29 mouse cellular contexts compared by ENCODE assay signal in genomic region chr17:45487216-45487615, GRCm38 (mm10). TPM values are rescaled to one million over a fixed set of nuclear protein-coding genes. Genes with fewer than 3 reads are reported as not detected.
DNase-seq lines count a peak whose midpoint lies in the region; ATAC-seq and TF ChIP-seq lines count a peak whose summit lies in the region.
"Had no signal": no experiment of that assay in that cellular context is flagged by ENCODE, and none has a peak within 500 bp of the region (broad histone marks: within the 10 kb centered on the region; RNA-seq: fewer than 3 reads in every experiment).

No protein-coding gene starts in this region.

- H3K9ac ChIP-seq in MEL (ENCODE audit: control insufficient read depth, low read depth, low read length, poor library complexity, severe bottlenecking) = no peak overlapping the region
- no peak overlapping the region for H3K9ac ChIP-seq in hindbrain, postnatal 0 days (replicated peaks; ENCODE audit: low read length)
- H3K9ac ChIP-seq: embryonic facial prominence, embryonic 13.5 days; forebrain, embryonic 12.5 days; heart, embryonic 15.5 days; limb, embryonic 15.5 days; liver, embryonic 15.5 days; midbrain, embryonic 12.5 days had no signal

- H3K27me3 ChIP-seq in MEL (ENCODE audit: control insufficient read depth in 1 of 2, insufficient read depth in 2 of 2, low read length in 2 of 2) (peaks cover 9 to 12% of the 10 kb centered on the region in 2 experiments), myocyte (ENCODE audit: control insufficient read depth, insufficient read depth, insufficient read length) (peaks cover 5% of the 10 kb centered on the region)
- H3K27me3 ChIP-seq in cerebellum, adult 2 months (ENCODE audit: control insufficient read depth, insufficient read depth, low read length) = no peaks in the 10 kb centered on the region
- no peaks in the 10 kb centered on the region for H3K27me3 ChIP-seq in hindbrain, postnatal 0 days (ENCODE audit: insufficient read depth, low read length)
- H3K27me3 ChIP-seq: embryonic facial prominence, embryonic 13.5 days; limb, embryonic 15.5 days had no signal

- ATAC-seq in hindbrain, postnatal 0 days = no peak
- ATAC-seq: hindbrain, embryonic 16.5 days; intestine, postnatal 0 days; lung, postnatal 0 days had no signal

- no peak for TF ChIP-seq EP300 in MEL (IDR thresholded peaks at IDR 0.05; ENCODE audit: low read depth in 1 of 2, low read length in 2 of 2)

- no peak for TF ChIP-seq RAD21 in MEL (IDR thresholded peaks at IDR 0.05; ENCODE audit: low read depth, low read length)

- DNase-seq in ES-CJ7 (ENCODE audit: low read depth, low spot score) = peak; percentile 65
- peak; percentile 34 for DNase-seq in MEL (ENCODE audit: low read depth, low spot score)
- peak; percentile 79 for DNase-seq in thymus, postnatal 25 days
- no peak for DNase-seq in cerebellum, adult 2 months
- DNase-seq in lung, postnatal 14 days = no peak
- no peak for DNase-seq in hindbrain, postnatal 0 days (ENCODE audit: low spot score)
- DNase-seq: adrenal gland, postnatal 36 days; cerebellum, postnatal 10 days; kidney, postnatal 4 days; left cerebral cortex, postnatal 4 days had no signal

- no peaks in the 10 kb centered on the region for H3K9me3 ChIP-seq in MEL (replicated peaks; ENCODE audit: insufficient read depth, low read length)
- no peaks in the 10 kb centered on the region for H3K9me3 ChIP-seq in hindbrain, postnatal 0 days (ENCODE audit: low read length)
- H3K9me3 ChIP-seq: embryonic facial prominence, embryonic 13.5 days; forebrain, embryonic 12.5 days; heart, embryonic 15.5 days; hindbrain, embryonic 10.5 days; limb, embryonic 15.5 days; liver, embryonic 15.5 days; midbrain, embryonic 12.5 days had no signal

- H3K36me3 ChIP-seq in MEL (ENCODE audit: control insufficient read depth in 1 of 2, insufficient read depth in 2 of 2, low read length in 2 of 2) = no peaks in the 10 kb centered on the region
- no peaks in the 10 kb centered on the region for H3K36me3 ChIP-seq in myocyte (ENCODE audit: control insufficient read depth, insufficient read depth)
- no peaks in the 10 kb centered on the region for H3K36me3 ChIP-seq in hindbrain, postnatal 0 days (ENCODE audit: insufficient read depth, low read length)
- H3K36me3 ChIP-seq: embryonic facial prominence, embryonic 13.5 days; forebrain, embryonic 12.5 days; heart, embryonic 15.5 days; hindbrain, embryonic 10.5 days; limb, embryonic 15.5 days; liver, embryonic 15.5 days; midbrain, embryonic 12.5 days had no signal

- WGBS in cerebellum, adult 2 months = 19% methylated on average over 5 of the region's 5 CpGs
- 14% methylated on average over 5 of the region's 5 CpGs for WGBS in hindbrain, postnatal 0 days

- TF ChIP-seq POLR2A in MEL (IDR thresholded peaks at IDR 0.05; ENCODE audit: control insufficient read depth in 1 of 2, insufficient read depth in 1 of 2, low read depth in 1 of 2, low read length in 2 of 2, poor library complexity in 1 of 2) (no peak), myocyte (IDR thresholded peaks at IDR 0.05; ENCODE audit: insufficient read length, low read depth) (no peak)
- TF ChIP-seq POLR2A in cerebellum, adult 2 months (IDR thresholded peaks at IDR 0.05; ENCODE audit: borderline replicate concordance, insufficient read depth, low read length) = no peak

- H3K4me1 ChIP-seq in MEL (ENCODE audit: control insufficient read depth in 1 of 2, insufficient read depth in 2 of 2, low read length in 2 of 2) = no peaks in the 10 kb centered on the region
- no peaks in the 10 kb centered on the region for H3K4me1 ChIP-seq in cerebellum, adult 2 months (ENCODE audit: control insufficient read depth, insufficient read depth, low read length)
- H3K4me1 ChIP-seq in hindbrain, postnatal 0 days (ENCODE audit: insufficient read depth, low read length) = no peaks in the 10 kb centered on the region
- H3K4me1 ChIP-seq: embryonic facial prominence, embryonic 13.5 days; forebrain, embryonic 12.5 days; hindbrain, embryonic 10.5 days; limb, embryonic 15.5 days; liver, embryonic 15.5 days; midbrain, embryonic 12.5 days had no signal

- H3K4me2 ChIP-seq in myocyte (ENCODE audit: low read depth) = no peak overlapping the region
- no peak overlapping the region for H3K4me2 ChIP-seq in hindbrain, postnatal 0 days (ENCODE audit: low read depth, low read length)
- H3K4me2 ChIP-seq: embryonic facial prominence, embryonic 13.5 days; forebrain, embryonic 12.5 days; heart, embryonic 15.5 days; limb, embryonic 15.5 days; liver, embryonic 15.5 days; midbrain, embryonic 12.5 days had no signal

- H3K4me3 ChIP-seq in MEL (ENCODE audit: control insufficient read depth in 1 of 2, insufficient read depth in 1 of 2, low read depth in 2 of 2, low read length in 2 of 2) = no peak overlapping the region
- no peak overlapping the region for H3K4me3 ChIP-seq in myocyte
- H3K4me3 ChIP-seq in cerebellum, adult 2 months (replicated peaks; ENCODE audit: insufficient read depth, low read depth, low read length) = no peak overlapping the region
- no peak overlapping the region for H3K4me3 ChIP-seq in hindbrain, postnatal 0 days (ENCODE audit: low read length)
- H3K4me3 ChIP-seq: embryonic facial prominence, embryonic 13.5 days; erythroblast, embryonic 14.5 days; forebrain, embryonic 12.5 days; heart, embryonic 15.5 days; hindbrain, embryonic 10.5 days; limb, embryonic 15.5 days; liver, embryonic 15.5 days; midbrain, embryonic 12.5 days had no signal

- TF ChIP-seq CTCF in MEL (IDR thresholded peaks at IDR 0.05 in 2 of 3, conservative IDR thresholded peaks at IDR 0.05 in 1 of 3; ENCODE audit: control insufficient read depth in 1 of 3, insufficient read depth in 1 of 3, low read depth in 2 of 3, low read length in 3 of 3, poor library complexity in 1 of 3, severe bottlenecking in 1 of 3) = no peak
- no peak for TF ChIP-seq CTCF in cerebellum, adult 2 months (IDR thresholded peaks at IDR 0.05; ENCODE audit: borderline replicate concordance, insufficient read depth, low read depth, low read length)
- TF ChIP-seq CTCF in hindbrain, postnatal 0 days (IDR thresholded peaks at IDR 0.05; ENCODE audit: low read depth) = no peak

- H3ac ChIP-seq in myocyte (ENCODE audit: control insufficient read depth, insufficient read length) = no peak overlapping the region

- H3K27ac ChIP-seq in MEL (ENCODE audit: control insufficient read depth, low read depth, low read length) = no peak overlapping the region
- no peak overlapping the region for H3K27ac ChIP-seq in cerebellum, adult 2 months (ENCODE audit: insufficient read depth, low read length)
- no peak overlapping the region for H3K27ac ChIP-seq in hindbrain, postnatal 0 days
- H3K27ac ChIP-seq: embryonic facial prominence, embryonic 13.5 days; forebrain, embryonic 12.5 days; heart, embryonic 15.5 days; hindbrain, embryonic 10.5 days; limb, embryonic 15.5 days; liver, embryonic 15.5 days; midbrain, embryonic 12.5 days had no signal

- H3K79me2 ChIP-seq in MEL (ENCODE audit: control insufficient read depth, insufficient read depth, low read length, poor library complexity) = no peaks in the 10 kb centered on the region
- H3K79me2 ChIP-seq in myocyte (ENCODE audit: control insufficient read depth, insufficient read depth) = no peaks in the 10 kb centered on the region

TF ChIP-seq in MEL, 35 proteins besides CTCF, POLR2A, EP300 and RAD21 (continues in another document):
- TF ChIP-seq ZMIZ1 (IDR thresholded peaks at IDR 0.05; ENCODE audit: low read depth, low read length) (no peak), SIN3A (IDR thresholded peaks at IDR 0.05; ENCODE audit: low read length) (no peak), UBTF (IDR thresholded peaks at IDR 0.05; ENCODE audit: borderline replicate concordance, insufficient read depth, low read depth, low read length) (no peak), KAT2A (conservative IDR thresholded peaks at IDR 0.05; ENCODE audit: low read depth, low read length) (no peak)

TF ChIP-seq in myocyte, 11 proteins besides CTCF, POLR2A, EP300 and RAD21 (continues in another document):
- TF ChIP-seq E2F4 (IDR thresholded peaks at IDR 0.05; ENCODE audit: insufficient read depth) (no peak), REST (IDR thresholded peaks at IDR 0.05; ENCODE audit: insufficient read depth, insufficient read length) (peak; percentile 62), TCF12 (IDR thresholded peaks at IDR 0.05; ENCODE audit: insufficient read depth, poor library complexity, severe bottlenecking) (no peak), MYOG (IDR thresholded peaks at IDR 0.05; ENCODE audit: control insufficient read depth in 1 of 3, insufficient read depth in 1 of 3, insufficient read length in 2 of 3, low read depth in 2 of 3) (no peak)

RNA-seq across cellular contexts. Expression of gene Spats1, which starts 12.0 kb away (rescaled TPM):
- total RNA-seq in MEL (2012; rRNA removed) = 1.4 and 1.5 TPM in 2 replicates
- polyA plus RNA-seq in MEL (2012; ENCODE audit: insufficient read depth in 1 of 2, insufficient read length in 2 of 2, low read depth in 1 of 2, low replicate concordance in 2 of 2, missing spikeins in 1 of 2) = 100 to 1,000 TPM in 1 of 2 experiments, 1 to 10 TPM in 1; 2.5 to 149 TPM
- polyA plus RNA-seq in myocyte (2012; fragmentation: generic; extraction: Trizol) = 0.07 TPM
- polyA plus RNA-seq in cerebellum, adult 2 months (2012; rRNA removed) = 2.6 TPM in 2 replicates
- 0.29 and 4.2 TPM in 2 replicates for total RNA-seq in hindbrain, postnatal 0 days (2014; rRNA removed)
- 2.9 and 3.5 TPM in 2 replicates for polyA plus RNA-seq in hindbrain, postnatal 0 days (2015; fragmentation: Nextera tagmentation; extraction: Ambion mirVana)
- total RNA-seq: adrenal gland, adult 18-20 months; adrenal gland, postnatal 36 days; gastrocnemius, adult 18-20 months; megakaryocyte, adult 5-6 weeks; neutrophil, adult 5-6 weeks had no signal
- polyA plus RNA-seq: erythroblast, embryonic 14.5 days; spleen, adult 2 months had no signal

RNA-seq across cellular contexts. Expression of gene Aars2, which starts 19.4 kb away (rescaled TPM):
- total RNA-seq in MEL (2012; rRNA removed) = 13.6 and 14.4 TPM in 2 replicates
- polyA plus RNA-seq in MEL (2012; ENCODE audit: insufficient read depth in 1 of 2, insufficient read length in 2 of 2, low read depth in 1 of 2, low replicate concordance in 2 of 2, missing spikeins in 1 of 2) = 10 to 100 TPM; 25.6 to 63.5 TPM
- 15.5 TPM for polyA plus RNA-seq in myocyte (2012; fragmentation: generic; extraction: Trizol)
- polyA plus RNA-seq in cerebellum, adult 2 months (2012; rRNA removed) = 43.9 and 44.3 TPM in 2 replicates
- total RNA-seq in hindbrain, postnatal 0 days (2014; rRNA removed) = 28.5 and 34.5 TPM in 2 replicates
- 14.2 and 15.7 TPM in 2 replicates for polyA plus RNA-seq in hindbrain, postnatal 0 days (2015; fragmentation: Nextera tagmentation; extraction: Ambion mirVana)

RNA-seq across cellular contexts. Expression of gene Tcte1, which starts 36.0 kb away (rescaled TPM):
- not detected in 2 replicates for total RNA-seq in MEL (2012; rRNA removed)
- not detected for polyA plus RNA-seq in MEL (2012; ENCODE audit: insufficient read depth in 1 of 2, insufficient read length in 2 of 2, low read depth in 1 of 2, low replicate concordance in 2 of 2, missing spikeins in 1 of 2)
- polyA plus RNA-seq in myocyte (2012; fragmentation: generic; extraction: Trizol) = not detected
- 0.61 and 0.74 TPM in 2 replicates for polyA plus RNA-seq in cerebellum, adult 2 months (2012; rRNA removed)
- 0.58 and 1.5 TPM in 2 replicates for total RNA-seq in hindbrain, postnatal 0 days (2014; rRNA removed)
- polyA plus RNA-seq in hindbrain, postnatal 0 days (2015; fragmentation: Nextera tagmentation; extraction: Ambion mirVana) = 3.9 and 4.3 TPM in 2 replicates
- total RNA-seq: adrenal gland, adult 18-20 months; adrenal gland, postnatal 36 days; gastrocnemius, adult 18-20 months; gastrocnemius, postnatal 4 days; megakaryocyte, adult 5-6 weeks; neutrophil, adult 5-6 weeks had no signal
- polyA plus RNA-seq: C2C12; erythroblast, embryonic 14.5 days; intestine, postnatal 0 days had no signal

RNA-seq across cellular contexts. Expression of gene Cdc5l, which starts 53.7 kb away (rescaled TPM):
- 63.4 and 69.9 TPM in 2 replicates for total RNA-seq in MEL (2012; rRNA removed)
- polyA plus RNA-seq in MEL (2012; ENCODE audit: insufficient read depth in 1 of 2, insufficient read length in 2 of 2, low read depth in 1 of 2, low replicate concordance in 2 of 2, missing spikeins in 1 of 2) = 10 to 100 TPM in 1 of 2 experiments, not detected in 1; 89.0 TPM
- 26.8 TPM for polyA plus RNA-seq in myocyte (2012; fragmentation: generic; extraction: Trizol)
- 37.7 and 38.1 TPM in 2 replicates for polyA plus RNA-seq in cerebellum, adult 2 months (2012; rRNA removed)
- total RNA-seq in hindbrain, postnatal 0 days (2014; rRNA removed) = 21.5 and 38.1 TPM in 2 replicates
- polyA plus RNA-seq in hindbrain, postnatal 0 days (2015; fragmentation: Nextera tagmentation; extraction: Ambion mirVana) = 54.2 and 57.7 TPM in 2 replicates

Comparison
In these comparisons a context has a peak if more than half of its experiments do, and no peak if none do; other contexts are left out.
1. DNase-seq: peak in ES-CJ7 (single experiment), MEL (single experiment) and thymus, postnatal 25 days (single experiment); none in cerebellum, adult 2 months (0 of 2), lung, postnatal 14 days (single experiment) and hindbrain, postnatal 0 days (single experiment).